Mouse (Mus musculus): ENCODE measurements around the gene Syce2. TPM values are rescaled to one million over a fixed set of nuclear protein-coding genes. Genes with fewer than 3 reads are reported as not detected.
A peak's percentile ranks its signal among the peaks of the same experiment; 100 is the strongest.
"Not testable (repeated sequence)": the region's sequence is repeated elsewhere in the genome, so short reads cannot be mapped to it uniquely, and the experiment has no call there.

Gene Syce2
- polyA plus RNA-seq (2015; fragmentation: Nextera tagmentation; extraction: Ambion mirVana) = 38.1 and 46.6 TPM in 2 replicates

GRCm38 (mm10) chr8:84871376-84872308 is at the start of gene Syce2:
Syce2 (plus strand) TSS chr8:84872111.
- Histone ChIP-seq H3K27me3 (replicated peaks; ENCODE audit: control insufficient read depth, insufficient read depth, low read length) (peaks cover 3% of the 10 kb centered on the region; the same call in 1 of the 2 replicates), H3K36me3 (ENCODE audit: control insufficient read depth, insufficient read depth, low read length) (peaks cover 10% of the 10 kb centered on the region), H3K9ac (ENCODE audit: low read depth, low read length) (peak within 1 kb of the TSS; percentile 62), H3K27ac (ENCODE audit: low read depth, low read length) (no peak within 1 kb of the TSS), H3K4me3 (ENCODE audit: low read length) (peak within 1 kb of the TSS; percentile 56), H3K4me1 (ENCODE audit: control insufficient read depth, insufficient read depth, low read depth, low read length) (peaks cover 13% of the 10 kb centered on the region), H3K9me3 (ENCODE audit: control insufficient read depth, low read length) (no peaks in the 10 kb centered on the region), H3K4me2 (ENCODE audit: low read length) (peak within 1 kb of the TSS; percentile 98)
- WGBS = 17% methylated on average over 37 of the region's 46 CpGs
- ATAC-seq = peak; percentile 76

GRCm38 (mm10) chr8:84822723-84823122 is 49.2 kb upstream of the Syce2 start, which contains the start of gene Dand5:
Dand5 (minus strand) TSS chr8:84822823.
- Histone ChIP-seq H3K27me3 (replicated peaks; ENCODE audit: control insufficient read depth, insufficient read depth, low read length) (no peaks in the 10 kb centered on the region), H3K9ac (ENCODE audit: low read depth, low read length) (peak within 1 kb of the TSS; percentile 64), H3K4me2 (ENCODE audit: low read length) (peak within 1 kb of the TSS; percentile 65), H3K36me3 (ENCODE audit: control insufficient read depth, insufficient read depth, low read length) (no peaks in the 10 kb centered on the region), H3K4me3 (ENCODE audit: low read length) (peak within 1 kb of the TSS; percentile 34), H3K9me3 (ENCODE audit: control insufficient read depth, low read length) (no peaks in the 10 kb centered on the region), H3K27ac (ENCODE audit: low read depth, low read length) (no peak within 1 kb of the TSS), H3K4me1 (ENCODE audit: control insufficient read depth, insufficient read depth, low read depth, low read length) (peaks cover 4% of the 10 kb centered on the region)
- no peak for ATAC-seq
- WGBS = 24% methylated on average over 3 of the region's 3 CpGs

- ATAC-seq = peak; percentile 92
- Histone ChIP-seq H3K4me2 (ENCODE audit: low read length) (peak overlapping the region; percentile 65), H3K4me1 (ENCODE audit: control insufficient read depth, insufficient read depth, low read depth, low read length) (peaks cover 4% of the 10 kb centered on the region), H3K9ac (ENCODE audit: low read depth, low read length) (peak overlapping the region; percentile 64), H3K36me3 (ENCODE audit: control insufficient read depth, insufficient read depth, low read length) (no peaks in the 10 kb centered on the region), H3K4me3 (ENCODE audit: low read length) (peak overlapping the region; percentile 34), H3K27me3 (replicated peaks; ENCODE audit: control insufficient read depth, insufficient read depth, low read length) (no peaks in the 10 kb centered on the region), H3K9me3 (ENCODE audit: control insufficient read depth, low read length) (no peaks in the 10 kb centered on the region), H3K27ac (ENCODE audit: low read depth, low read length) (no peak overlapping the region)
- 2% methylated on average over 18 of the region's 18 CpGs for WGBS
Measured at GRCm38 (mm10) chr8:84823653-84824052, 48.3 kb upstream of the Syce2 start.

- ATAC-seq = no peak
- no peak overlapping the region for H3K9ac ChIP-seq (ENCODE audit: low read depth, low read length)
- H3K27ac ChIP-seq (ENCODE audit: low read depth, low read length) = no peak overlapping the region
- H3K9me3 ChIP-seq (ENCODE audit: control insufficient read depth, low read length) = no peaks in the 10 kb centered on the region
- no peaks in the 10 kb centered on the region for H3K36me3 ChIP-seq (ENCODE audit: control insufficient read depth, insufficient read depth, low read length)
- H3K4me2 ChIP-seq (ENCODE audit: low read length) = no peak overlapping the region
- peaks cover 4% of the 10 kb centered on the region for H3K4me1 ChIP-seq (ENCODE audit: control insufficient read depth, insufficient read depth, low read depth, low read length)
- no peaks in the 10 kb centered on the region for H3K27me3 ChIP-seq (replicated peaks; ENCODE audit: control insufficient read depth, insufficient read depth, low read length)
- 86% methylated on average over 4 of the region's 4 CpGs for WGBS
- no peak overlapping the region for H3K4me3 ChIP-seq (ENCODE audit: low read length)
Measured at GRCm38 (mm10) chr8:84825636-84826035, 46.3 kb upstream of the Syce2 start.

- H3K9ac ChIP-seq (ENCODE audit: low read depth, low read length); H3K9me3 ChIP-seq (ENCODE audit: control insufficient read depth, low read length); ATAC-seq; H3K27me3 ChIP-seq (replicated peaks; ENCODE audit: control insufficient read depth, insufficient read depth, low read length); H3K36me3 ChIP-seq (ENCODE audit: control insufficient read depth, insufficient read depth, low read length); H3K27ac ChIP-seq (ENCODE audit: low read depth, low read length); H3K4me2 ChIP-seq (ENCODE audit: low read length); H3K4me1 ChIP-seq (ENCODE audit: control insufficient read depth, insufficient read depth, low read depth, low read length); H3K4me3 ChIP-seq (ENCODE audit: low read length): not testable (repeated sequence)
- 96% methylated on average over 2 of the region's 2 CpGs for WGBS
Measured at GRCm38 (mm10) chr8:84826518-84826917, 45.4 kb upstream of the Syce2 start.

GRCm38 (mm10) chr8:84831490-84831889 is 40.4 kb upstream of the Syce2 start, which contains the start of gene Gadd45gip1:
Gadd45gip1 (plus strand) TSS chr8:84831522.
- 86% methylated on average over 11 of the region's 11 CpGs for WGBS
- peaks cover 24% of the 10 kb centered on the region for H3K4me1 ChIP-seq (ENCODE audit: control insufficient read depth, insufficient read depth, low read depth, low read length)
- H3K27ac ChIP-seq (ENCODE audit: low read depth, low read length) = peak within 1 kb of the TSS; percentile 94
- peaks cover 14% of the 10 kb centered on the region for H3K36me3 ChIP-seq (ENCODE audit: control insufficient read depth, insufficient read depth, low read length)
- peak within 1 kb of the TSS; percentile 82 for H3K4me3 ChIP-seq (ENCODE audit: low read length)
- peak within 1 kb of the TSS; percentile 97 for H3K9ac ChIP-seq (ENCODE audit: low read depth, low read length)
- H3K4me2 ChIP-seq (ENCODE audit: low read length) = peak within 1 kb of the TSS; percentile 64
- no peaks in the 10 kb centered on the region for H3K9me3 ChIP-seq (ENCODE audit: control insufficient read depth, low read length)
- ATAC-seq = no peak
- no peaks in the 10 kb centered on the region for H3K27me3 ChIP-seq (replicated peaks; ENCODE audit: control insufficient read depth, insufficient read depth, low read length)

- H3K4me2 ChIP-seq (ENCODE audit: low read length) = peak overlapping the region; percentile 64
- peak overlapping the region; percentile 94 for H3K27ac ChIP-seq (ENCODE audit: low read depth, low read length)
- H3K27me3 ChIP-seq (replicated peaks; ENCODE audit: control insufficient read depth, insufficient read depth, low read length) = no peaks in the 10 kb centered on the region
- no peaks in the 10 kb centered on the region for H3K9me3 ChIP-seq (ENCODE audit: control insufficient read depth, low read length)
- H3K36me3 ChIP-seq (ENCODE audit: control insufficient read depth, insufficient read depth, low read length) = peaks cover 21% of the 10 kb centered on the region
- peak; percentile 76 for ATAC-seq
- WGBS = under 1% methylated on average over 59 of the region's 59 CpGs
- peak overlapping the region; percentile 97 for H3K9ac ChIP-seq (ENCODE audit: low read depth, low read length)
- peaks cover 25% of the 10 kb centered on the region for H3K4me1 ChIP-seq (ENCODE audit: control insufficient read depth, insufficient read depth, low read depth, low read length)
- peak overlapping the region; percentile 82 for H3K4me3 ChIP-seq (ENCODE audit: low read length)
Measured at GRCm38 (mm10) chr8:84832034-84832717, 39.7 kb upstream of the Syce2 start.

- 72% methylated on average over 10 of the region's 10 CpGs for WGBS
- H3K4me1 ChIP-seq (ENCODE audit: control insufficient read depth, insufficient read depth, low read depth, low read length) = peaks cover 28% of the 10 kb centered on the region
- ATAC-seq = no peak
Measured at GRCm38 (mm10) chr8:84832759-84833742, 38.9 kb upstream of the Syce2 start.

More at GRCm38 (mm10) chr8:84832759-84833742, 38.9 kb upstream of the Syce2 start:
- Histone ChIP-seq H3K27me3 (replicated peaks; ENCODE audit: control insufficient read depth, insufficient read depth, low read length) (no peaks in the 10 kb centered on the region), H3K4me3 (ENCODE audit: low read length) (peak overlapping the region; percentile 82), H3K9me3 (ENCODE audit: control insufficient read depth, low read length) (no peaks in the 10 kb centered on the region), H3K4me2 (ENCODE audit: low read length) (peak overlapping the region; percentile 64), H3K27ac (ENCODE audit: low read depth, low read length) (peak overlapping the region; percentile 94), H3K9ac (ENCODE audit: low read depth, low read length) (peak overlapping the region; percentile 97), H3K36me3 (ENCODE audit: control insufficient read depth, insufficient read depth, low read length) (peaks cover 29% of the 10 kb centered on the region)
